Mouse (Mus musculus) cerebellum, adult (tissue): ENCODE measurements around the gene Nkiras1.
A peak's percentile ranks its signal among the peaks of the same experiment; 100 is the strongest.
"Not testable (repeated sequence)": the region's sequence is repeated elsewhere in the genome, so short reads cannot be mapped to it uniquely, and the experiment has no call there.

Source experiments
- ATAC-seq: cut with Nextera tagmentation; 2 replicates; pipeline ENCODE4 v1.9.2; 2017; ENCODE audit warnings: mild to moderate bottlenecking, moderate library complexity, mixed read lengths; ENCODE audit not compliant: insufficient number of reproducible peaks, low FRiP score, low TSS enrichment

Gene Nkiras1

GRCm38 (mm10) chr14:18270529-18271441 is at the start of gene Nkiras1, which contains the start of gene Rpl15:
Gene Nkiras1, plus strand, starts transcription at chr14:18271136.
Gene Rpl15, minus strand, starts transcription at chr14:18271391.
- ATAC-seq, result peak; percentile 98

GRCm38 (mm10) chr14:18221977-18222376 is 49.0 kb upstream of the Nkiras1 start:
- ATAC-seq, result no peak

DNA sequence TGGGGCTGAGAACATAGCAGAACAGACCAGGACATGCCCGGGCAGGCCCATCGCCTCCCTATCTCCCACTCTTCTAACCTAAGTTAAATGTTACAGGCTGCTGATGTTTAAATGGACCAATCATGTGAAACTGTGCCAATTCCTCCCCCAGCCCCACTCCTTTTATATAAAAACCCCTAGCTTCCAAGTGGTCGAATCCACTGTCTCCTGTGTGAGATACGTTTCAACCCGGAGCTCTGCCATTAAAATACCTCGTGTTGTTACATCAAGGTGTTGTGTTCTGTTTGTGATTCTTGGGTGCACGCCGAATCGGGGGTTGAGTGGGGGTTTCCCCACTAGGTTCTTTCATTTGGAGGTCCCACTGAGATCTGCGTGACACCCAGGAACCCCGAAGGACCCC is 45.5 kb upstream of the Nkiras1 start:
- not testable (repeated sequence) for ATAC-seq

GRCm38 (mm10) chr14:18226181-18226580 is 44.8 kb upstream of the Nkiras1 start:
- not testable (repeated sequence) for ATAC-seq

- not testable (repeated sequence) for ATAC-seq
These were observed 41.2 kb upstream of the Nkiras1 start for GRCm38 (mm10) chr14:18229751-18230150.

DNA sequence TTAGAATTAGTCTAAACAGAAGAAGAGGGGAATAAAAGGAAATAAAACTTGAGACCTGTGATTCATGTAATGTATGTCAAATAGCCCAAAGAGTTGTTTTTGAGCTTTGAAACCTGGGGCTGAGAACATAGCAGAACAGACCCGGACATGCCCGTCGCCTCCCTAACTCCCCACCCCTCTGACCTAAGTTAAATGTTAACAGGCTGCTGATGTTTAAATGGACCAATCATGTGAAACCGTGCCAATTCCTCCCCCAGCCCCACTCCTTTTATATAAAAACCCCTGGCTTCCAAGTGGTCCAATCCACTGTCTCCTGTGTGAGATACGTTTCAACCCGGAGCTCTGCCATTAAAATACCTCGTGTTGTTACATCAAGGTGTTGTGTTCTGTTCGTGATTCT is 39.1 kb upstream of the Nkiras1 start:
- not testable (repeated sequence) for ATAC-seq

- no peak for ATAC-seq
These were observed 37.9 kb upstream of the Nkiras1 start for GRCm38 (mm10) chr14:18233076-18233475.

- ATAC-seq, result no peak
These were observed 36.7 kb upstream of the Nkiras1 start for GRCm38 (mm10) chr14:18233981-18234960.

DNA sequence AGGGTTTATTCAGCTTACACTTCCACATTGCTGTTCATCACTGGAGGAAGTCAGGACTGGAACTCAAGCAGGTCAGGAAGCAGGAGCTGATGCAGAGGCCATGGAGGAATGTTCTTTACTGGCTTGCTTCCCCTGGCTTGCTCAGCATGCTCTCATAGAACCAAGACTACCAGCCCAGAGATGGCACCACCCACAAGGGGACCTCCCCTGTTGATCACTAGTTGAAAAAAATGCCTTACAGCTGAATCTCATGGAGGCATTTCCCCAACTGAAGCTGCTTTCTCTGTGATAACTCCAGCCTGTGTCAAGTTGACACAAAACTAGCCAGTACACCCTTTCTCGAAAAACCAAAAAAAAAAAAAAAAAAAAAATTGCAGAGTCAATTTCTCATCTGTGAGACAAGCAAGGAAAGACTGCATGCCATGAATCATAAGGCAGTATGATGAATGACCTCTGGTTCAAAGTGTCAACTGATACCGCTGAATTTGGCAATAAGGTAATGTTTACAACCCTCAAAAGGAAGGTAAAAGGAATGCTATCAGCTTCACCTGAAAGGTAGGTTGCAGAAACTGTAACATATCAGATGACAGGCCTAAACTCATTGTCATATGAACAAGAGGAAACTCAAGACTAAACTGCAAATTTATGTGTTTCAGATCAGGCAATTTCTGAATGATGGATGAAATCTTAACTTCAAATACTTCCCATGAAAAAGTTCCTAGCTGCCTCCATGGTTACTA is 34.3 kb upstream of the Nkiras1 start:
- not testable (repeated sequence) for ATAC-seq

DNA sequence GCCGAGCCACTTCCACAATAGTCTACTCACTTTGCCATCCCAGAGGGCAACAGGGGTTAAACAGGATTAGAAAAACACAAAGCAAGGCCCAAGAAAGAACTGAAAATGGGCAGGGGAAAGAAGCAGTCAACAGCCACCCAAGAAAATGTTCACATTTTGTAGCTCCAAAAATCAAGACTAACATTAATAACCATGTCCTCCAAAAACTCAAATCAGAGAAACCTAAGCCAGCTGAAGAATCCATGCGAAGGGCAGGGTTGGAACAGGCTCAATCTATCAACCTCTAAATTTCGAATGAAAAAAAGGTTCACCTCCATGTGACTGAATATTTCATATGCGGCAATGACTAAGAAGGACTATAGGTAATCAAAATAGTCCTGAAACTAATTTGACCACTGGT is 33.6 kb upstream of the Nkiras1 start:
- ATAC-seq, result no peak

- peak; percentile 43 for ATAC-seq
These were observed 32.7 kb upstream of the Nkiras1 start for GRCm38 (mm10) chr14:18238131-18238749.

DNA sequence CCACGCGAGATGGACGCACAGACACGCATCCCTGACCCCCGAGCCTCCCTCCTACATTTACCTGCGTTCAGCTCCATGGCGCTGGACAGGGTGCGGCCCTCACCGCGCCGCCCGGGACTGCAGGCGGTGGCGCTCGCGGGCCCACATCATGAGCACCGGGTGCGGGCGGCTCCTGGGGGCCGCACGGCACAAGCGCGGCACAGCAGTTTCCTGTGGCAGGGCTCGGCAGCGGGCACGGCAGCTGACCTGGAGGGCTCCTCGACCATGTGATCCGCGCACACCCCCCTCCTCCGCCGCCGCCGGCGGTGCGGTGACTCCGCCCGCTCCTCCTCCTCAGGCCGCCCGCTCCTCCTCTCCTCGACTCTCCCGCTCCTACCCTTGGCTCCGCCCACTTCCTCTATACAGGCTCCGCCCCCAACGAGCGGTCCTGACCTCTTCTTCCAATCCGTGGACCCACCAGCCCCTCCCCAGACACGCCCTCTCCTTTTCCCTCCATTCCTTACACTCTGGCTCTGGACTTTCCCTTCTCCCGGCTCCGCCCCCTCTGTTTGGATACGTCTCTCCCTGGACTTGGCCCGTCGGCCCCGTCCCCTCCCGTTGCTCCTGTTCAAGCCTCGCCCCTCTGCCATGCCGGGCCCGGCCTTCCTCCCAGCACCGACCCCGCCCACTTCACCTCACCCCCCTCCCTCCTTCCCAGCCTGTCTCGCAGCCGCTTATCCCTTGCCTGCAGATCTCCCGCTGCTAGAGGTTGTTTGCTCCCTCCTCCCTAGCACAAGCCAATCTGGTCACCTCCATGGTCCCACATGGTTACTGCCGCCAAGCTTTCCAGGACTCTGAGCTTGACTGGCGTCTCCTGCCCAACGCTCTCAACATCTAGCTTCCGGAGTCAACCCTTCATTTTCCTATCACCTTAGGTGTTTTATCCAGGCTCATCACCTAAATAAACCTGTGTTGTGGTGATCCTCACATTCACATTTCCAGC is 31.9 kb upstream of the Nkiras1 start, which contains the start of gene Nr1d2:
Nr1d2 (minus strand) TSS at position 378 of the 982 bp plus-strand sequence.
- ATAC-seq, result peak; percentile 86

DNA sequence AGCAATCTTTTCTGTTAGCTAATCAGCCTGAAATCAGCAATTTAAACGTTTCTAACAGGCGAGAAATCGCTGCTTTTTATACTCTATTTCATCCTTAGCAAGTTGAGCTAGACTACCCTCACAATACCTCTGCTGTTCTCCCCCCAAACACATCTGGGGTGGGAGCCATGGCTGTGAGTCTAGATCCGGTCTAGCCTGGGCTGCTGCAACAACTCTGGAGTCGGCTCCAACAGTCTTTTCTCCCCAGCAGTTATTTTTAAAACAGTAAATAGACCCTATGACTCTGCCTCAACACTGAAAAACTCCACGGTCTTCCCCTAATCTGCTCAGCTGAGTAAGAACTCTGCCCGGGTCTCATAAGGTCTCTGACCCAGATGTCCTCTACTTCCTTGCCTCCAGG is 30.8 kb upstream of the Nkiras1 start:
- ATAC-seq, result no peak

GRCm38 (mm10) chr14:18241786-18242185 is 29.1 kb upstream of the Nkiras1 start:
- no peak for ATAC-seq

DNA sequence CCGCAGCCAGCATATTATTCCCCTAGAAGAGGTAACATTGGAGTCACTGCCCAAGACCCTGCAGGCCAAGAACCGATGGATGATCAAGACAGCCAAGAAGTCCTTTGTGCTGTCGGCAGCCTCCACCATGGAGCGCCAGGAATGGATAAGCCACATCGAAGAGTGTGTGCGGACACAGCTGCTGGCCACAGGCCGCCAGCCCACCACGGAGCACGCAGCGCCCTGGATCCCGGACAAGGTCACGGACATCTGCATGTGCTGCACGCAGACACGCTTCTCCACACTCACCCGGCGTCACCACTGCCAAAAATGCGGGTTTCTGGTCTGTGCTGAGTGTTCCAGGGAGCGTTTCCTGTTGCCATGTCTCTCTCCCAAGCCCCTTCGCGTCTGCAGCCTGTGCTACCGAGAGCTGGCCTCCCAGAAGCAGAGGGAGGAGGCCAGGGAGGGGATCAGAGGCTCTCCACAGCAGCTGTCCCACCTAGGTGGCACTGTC is 28.3 kb upstream of the Nkiras1 start:
- ATAC-seq, result no peak

GRCm38 (mm10) chr14:18261203-18261602 is 9.7 kb upstream of the Nkiras1 start:
- no peak for ATAC-seq

- no peak for ATAC-seq
These were observed 7.5 kb upstream of the Nkiras1 start for GRCm38 (mm10) chr14:18263427-18263826.

- not testable (repeated sequence) for ATAC-seq
These were observed 898 bp upstream of the Nkiras1 start for GRCm38 (mm10) chr14:18269947-18270528.
